Mouse (Mus musculus) stomach, embryonic 14.5 days (tissue): ENCODE measurements around the gene Nt5dc1. TPM values are rescaled to one million over a fixed set of nuclear protein-coding genes. Genes with fewer than 3 reads are reported as not detected.

Experiments
- ATAC-seq: fragments of 200-750 bp; cut with Nextera tagmentation; 2 replicates; pipeline ENCODE4 v1.8.0; 2017; ENCODE audit warnings: low read depth, moderate TSS enrichment; ENCODE audit not compliant: insufficient number of reproducible peaks, insufficient read depth, low FRiP score
- H3K27ac ChIP-seq: fragments of 300-500 bp; sonication (generic); 2 replicates; pipeline ENCODE4 v1.5.1; 2014; ENCODE audit warnings: mild to moderate bottlenecking, low read length, moderate library complexity, mixed read lengths
- H3K27me3 ChIP-seq: fragments of 300-500 bp; sonication (generic); 2 replicates; pipeline ENCODE4 v1.6.1; 2014; ENCODE audit warnings: low read length, control low read depth, mixed read lengths; ENCODE audit not compliant: control insufficient read depth, insufficient read depth
- H3K36me3 ChIP-seq: fragments of 300-500 bp; sonication (generic); 2 replicates; pipeline ENCODE4 v1.6.1; 2014; ENCODE audit warnings: mild to moderate bottlenecking, control low read depth, low read length, moderate library complexity, mixed read lengths; ENCODE audit not compliant: control insufficient read depth, insufficient read depth
- H3K4me1 ChIP-seq: fragments of 300-500 bp; sonication (generic); 2 replicates; pipeline ENCODE4 v1.6.1; 2014; ENCODE audit warnings: low read length, control low read depth, mixed read lengths; ENCODE audit not compliant: control insufficient read depth, insufficient read depth
- H3K4me2 ChIP-seq: fragments of 300-500 bp; sonication (generic); replicated peaks from 2 replicates; pipeline ENCODE4 v1.6.1; 2014; ENCODE audit warnings: low read depth, low read length, control low read depth
- H3K4me3 ChIP-seq: fragments of 300-500 bp; sonication (generic); 2 replicates; pipeline ENCODE4 v1.5.1; 2014; ENCODE audit warnings: low read depth, low read length, control low read depth
- H3K9ac ChIP-seq: fragments of 300-500 bp; sonication (generic); replicated peaks from 2 replicates; pipeline ENCODE4 v1.6.1; 2014; ENCODE audit warnings: low read depth, mild to moderate bottlenecking, control low read depth, low read length, moderate library complexity, mixed read lengths
- H3K9me3 ChIP-seq: fragments of 300-500 bp; sonication (generic); 2 replicates; pipeline ENCODE4 v1.6.1; 2016; ENCODE audit warnings: low read depth, low read length, control low read depth; ENCODE audit not compliant: control insufficient read depth
- WGBS: fragments of 180-500 bp; shearing (Covaris S2); extraction: QIAGEN DNeasy Blood & Tissue Kit; methylation state at CpG from one replicate; pipeline ENCODE4 v1.1.7; 2014; 5-methylcytosine and 5-hydroxymethylcytosine counted together
- polyA plus RNA-seq: library from polyadenylated mRNA; unstranded; fragments of >200 nt; fragmentation: Nextera tagmentation; extraction: Ambion mirVana; gene quantifications from 2 replicates; pipeline ENCODE4 v1.2.1, GENCODE M21; 2014

Gene Nt5dc1
- polyA plus RNA-seq, 1 experiment from 2014 or later, result 11.6 TPM

DNA sequence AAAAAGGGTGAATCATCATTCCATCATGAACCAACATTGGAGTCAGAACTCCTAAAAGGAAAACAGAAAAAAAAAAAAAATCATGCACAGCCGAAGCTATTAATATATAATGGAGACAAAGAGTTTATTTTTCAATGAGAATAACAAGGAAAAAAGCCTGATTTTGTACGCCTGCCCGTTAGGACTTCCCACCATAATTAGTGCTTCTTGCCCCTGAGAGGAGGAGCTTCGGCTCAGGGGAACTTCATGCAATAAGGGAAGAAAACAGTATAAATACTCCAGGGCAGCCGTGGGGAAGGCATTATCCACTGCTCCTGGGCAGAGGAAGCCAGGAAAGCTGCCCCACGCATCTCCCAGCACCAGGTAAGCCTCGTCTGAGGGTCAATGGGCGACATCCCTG is 28.7 kb downstream of the Nt5dc1 start, which contains the start of gene Col10a1:
Gene Col10a1, plus strand, starts transcription at position 301 of the 400 bp plus-strand sequence.
- no peak within 1 kb of the TSS for H3K4me3 ChIP-seq
- 76% methylated on average over 8 of the region's 8 CpGs for WGBS
- H3K36me3 ChIP-seq, result no peaks in the 10 kb centered on the region
- H3K4me1 ChIP-seq, result no peaks in the 10 kb centered on the region
- no peak within 1 kb of the TSS for H3K4me2 ChIP-seq
- no peaks in the 10 kb centered on the region for H3K27me3 ChIP-seq
- H3K9me3 ChIP-seq, result no peaks in the 10 kb centered on the region
- H3K9ac ChIP-seq, result no peak within 1 kb of the TSS
- ATAC-seq, result no peak
- H3K27ac ChIP-seq, result no peak within 1 kb of the TSS

DNA sequence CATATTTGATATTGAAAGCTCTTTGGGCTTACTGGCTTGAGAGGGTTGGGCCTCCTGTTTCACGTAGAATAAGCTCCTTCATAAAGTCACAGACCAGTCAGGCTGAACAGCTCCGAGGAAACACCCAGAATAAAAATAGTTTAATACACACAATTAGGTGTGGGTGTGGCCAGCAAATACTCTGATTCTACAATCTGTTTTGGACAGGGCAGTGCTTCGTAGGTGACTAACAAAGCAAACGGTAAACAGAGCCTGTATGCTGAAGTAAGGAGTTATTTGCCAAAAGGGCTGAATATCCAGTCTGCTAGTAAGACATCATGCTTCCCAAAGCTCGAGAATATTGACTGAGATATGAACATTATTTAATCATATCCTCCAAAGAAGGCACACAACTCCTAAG is 32.7 kb downstream of the Nt5dc1 start:
- no peaks in the 10 kb centered on the region for H3K9me3 ChIP-seq
- H3K36me3 ChIP-seq, result no peaks in the 10 kb centered on the region
- no peaks in the 10 kb centered on the region for H3K4me1 ChIP-seq
- no peak overlapping the region for H3K4me2 ChIP-seq
- H3K27ac ChIP-seq, result no peak overlapping the region
- WGBS, result 69% methylated on average over 5 of the region's 5 CpGs
- H3K9ac ChIP-seq, result no peak overlapping the region
- no peak overlapping the region for H3K4me3 ChIP-seq
- ATAC-seq, result no peak
- no peaks in the 10 kb centered on the region for H3K27me3 ChIP-seq

DNA sequence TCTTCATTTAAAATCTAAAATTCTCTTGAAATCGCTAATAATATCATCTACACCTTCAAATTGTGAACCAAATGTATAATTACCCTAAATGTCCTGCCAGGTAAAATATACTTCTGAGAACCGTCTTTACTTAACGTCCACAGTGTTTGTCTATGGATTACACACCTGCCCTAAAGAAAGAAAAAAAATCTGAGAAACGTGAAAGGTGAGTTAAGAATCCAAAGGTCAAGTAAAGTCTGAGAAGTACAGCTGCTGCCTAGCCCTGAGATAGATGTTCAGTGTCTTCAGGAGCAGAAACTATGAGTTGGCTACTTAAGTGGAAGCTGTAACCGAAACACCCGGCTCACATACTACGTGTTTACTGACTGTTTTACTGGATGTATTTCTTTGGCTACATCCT is 45.0 kb downstream of the Nt5dc1 start:
- H3K36me3 ChIP-seq, result no peaks in the 10 kb centered on the region
- no peak overlapping the region for H3K27ac ChIP-seq
- 0 out of 2 replicates have a peak, but pooled peaks cover 2% of the 10 kb centered on the region for H3K4me1 ChIP-seq
- ATAC-seq, result no peak
- 50% methylated on average over 7 of the region's 7 CpGs for WGBS
- H3K4me2 ChIP-seq, result no peak overlapping the region
- no peak overlapping the region for H3K4me3 ChIP-seq
- no peaks in the 10 kb centered on the region for H3K27me3 ChIP-seq
- H3K9ac ChIP-seq, result no peak overlapping the region
- no peaks in the 10 kb centered on the region for H3K9me3 ChIP-seq

DNA sequence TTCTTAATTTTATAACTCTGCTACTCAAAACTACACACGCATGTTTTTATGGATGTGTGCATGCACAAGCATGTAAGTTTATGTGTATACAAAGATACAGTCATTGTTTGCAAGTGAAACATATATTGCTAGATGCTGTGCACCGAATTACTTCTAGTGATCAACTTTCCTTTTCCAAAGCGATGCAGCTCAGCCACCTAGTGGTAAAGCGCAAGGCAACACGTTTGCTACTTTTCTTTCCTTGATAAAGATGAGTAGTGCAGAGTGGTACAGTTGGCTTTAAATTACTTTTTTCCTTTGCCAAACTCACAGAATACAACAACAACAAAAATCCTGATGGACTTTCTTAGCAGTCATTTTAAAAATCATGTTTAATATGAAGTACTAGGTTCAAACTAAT is 50.2 kb downstream of the Nt5dc1 start:
- ATAC-seq, result no peak
- H3K9me3 ChIP-seq, result no peaks in the 10 kb centered on the region
- WGBS, result 70% methylated on average over 5 of the region's 5 CpGs

DNA sequence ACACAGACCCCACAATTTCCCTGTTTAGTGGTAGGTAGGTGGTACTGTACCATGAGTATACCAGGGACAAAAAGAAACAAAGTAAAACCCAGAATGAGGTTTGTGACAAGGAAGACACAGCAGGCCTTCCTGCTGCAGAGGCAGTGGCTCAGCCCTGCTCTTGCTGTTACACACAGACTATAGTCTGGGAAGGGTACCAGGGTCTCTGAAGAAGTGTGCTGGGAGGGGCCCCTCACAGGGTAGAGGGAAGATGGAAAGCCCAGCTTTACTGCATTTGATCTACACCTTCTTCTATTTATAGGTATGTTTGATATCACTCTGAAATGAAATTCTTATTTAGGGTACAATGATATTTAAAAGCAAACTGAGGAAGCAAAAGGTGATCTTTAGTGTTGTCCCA is 54.6 kb downstream of the Nt5dc1 start:
- no peak for ATAC-seq
- H3K4me1 ChIP-seq, result no peaks in the 10 kb centered on the region
- H3K27ac ChIP-seq, result no peak overlapping the region
- no peak overlapping the region for H3K4me2 ChIP-seq
- H3K4me3 ChIP-seq, result no peak overlapping the region
- no peak overlapping the region for H3K9ac ChIP-seq
- H3K9me3 ChIP-seq, result no peaks in the 10 kb centered on the region
- H3K36me3 ChIP-seq, result no peaks in the 10 kb centered on the region
- no peaks in the 10 kb centered on the region for H3K27me3 ChIP-seq

More for the DNA sequence above, 50.2 kb downstream of the Nt5dc1 start:
- Histone ChIP-seq H3K36me3 (no peaks in the 10 kb centered on the region), H3K4me3 (no peak overlapping the region), H3K27me3 (no peaks in the 10 kb centered on the region), H3K4me1 (0 out of 2 replicates have a peak, but pooled peaks cover 2% of the 10 kb centered on the region), H3K9ac (no peak overlapping the region), H3K4me2 (no peak overlapping the region), H3K27ac (no peak overlapping the region)

DNA sequence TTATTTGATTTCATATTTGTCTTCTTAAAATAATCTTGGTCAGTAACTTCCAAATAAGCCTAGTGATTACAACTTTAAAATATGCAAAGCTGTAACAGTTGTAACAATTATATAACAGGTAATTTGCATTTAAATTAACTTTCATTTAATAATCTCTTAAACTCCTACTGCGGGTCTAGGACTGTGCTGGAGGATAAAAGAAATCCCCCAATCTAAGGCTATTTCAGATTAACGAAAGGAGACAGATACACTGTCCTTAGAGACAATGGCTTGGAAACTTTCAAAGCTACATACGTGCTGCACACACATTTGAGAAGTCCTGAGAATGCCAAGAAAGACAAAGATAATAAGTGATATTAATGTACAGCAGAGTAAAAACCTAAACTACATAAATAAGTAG is 60.1 kb downstream of the Nt5dc1 start:
- no peak for ATAC-seq
- Histone ChIP-seq H3K36me3 (no peaks in the 10 kb centered on the region), H3K4me1 (no peaks in the 10 kb centered on the region), H3K27me3 (no peaks in the 10 kb centered on the region), H3K9me3 (no peaks in the 10 kb centered on the region), H3K9ac (no peak overlapping the region), H3K4me2 (no peak overlapping the region), H3K27ac (no peak overlapping the region), H3K4me3 (no peak overlapping the region)
- WGBS, result 89% methylated on average over 3 of the region's 3 CpGs

DNA sequence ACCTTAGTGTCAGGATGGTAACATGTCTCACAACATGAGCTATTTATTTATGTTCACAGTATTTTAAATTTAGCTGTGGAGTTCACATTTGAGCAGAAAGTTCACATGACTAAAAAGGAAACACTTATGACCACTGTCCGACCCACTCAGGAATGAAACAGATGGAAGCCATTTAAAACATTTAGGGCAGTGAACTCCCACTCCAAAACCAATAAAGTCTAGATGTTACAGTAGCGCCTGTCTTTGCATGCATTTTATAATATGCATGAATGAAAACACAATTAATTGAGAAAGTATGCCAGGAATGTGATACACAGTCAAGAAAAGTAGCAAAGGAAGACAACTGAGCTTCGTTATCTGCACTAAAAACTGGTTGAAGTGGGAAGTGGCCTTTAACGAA is 66.2 kb downstream of the Nt5dc1 start:
- ATAC-seq, result no peak
- Histone ChIP-seq H3K4me1 (no peaks in the 10 kb centered on the region), H3K9ac (no peak overlapping the region), H3K4me3 (no peak overlapping the region), H3K9me3 (no peaks in the 10 kb centered on the region), H3K27me3 (no peaks in the 10 kb centered on the region), H3K36me3 (no peaks in the 10 kb centered on the region), H3K4me2 (no peak overlapping the region), H3K27ac (no peak overlapping the region)
- WGBS, result 74% methylated on average over 4 of the region's 4 CpGs

DNA sequence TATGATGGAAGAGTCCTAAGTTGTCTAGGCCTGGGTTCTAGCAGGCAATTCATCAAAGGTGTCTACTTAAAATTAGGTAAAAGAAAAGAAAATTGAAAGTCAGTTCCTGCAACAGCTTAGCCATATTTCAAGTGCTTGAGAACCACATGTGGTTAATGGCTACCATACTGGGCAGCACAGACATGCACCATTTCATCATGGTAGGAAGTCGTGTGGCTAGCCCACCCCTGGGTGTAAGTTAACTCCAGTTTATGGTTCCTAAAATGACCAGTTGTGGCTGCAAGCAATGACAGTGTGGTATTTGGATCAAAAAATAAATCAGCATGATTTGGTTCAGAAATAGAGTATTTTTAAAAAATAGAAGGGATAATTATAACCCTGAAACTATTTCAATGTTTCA is 76.5 kb downstream of the Nt5dc1 start:
- Histone ChIP-seq H3K4me1 (no peaks in the 10 kb centered on the region), H3K27ac (no peak overlapping the region), H3K9ac (no peak overlapping the region), H3K36me3 (no peaks in the 10 kb centered on the region), H3K9me3 (no peaks in the 10 kb centered on the region), H3K4me2 (no peak overlapping the region), H3K27me3 (no peaks in the 10 kb centered on the region), H3K4me3 (no peak overlapping the region)
- ATAC-seq, result no peak
- 84% methylated on average over 1 of the region's 1 CpGs for WGBS

DNA sequence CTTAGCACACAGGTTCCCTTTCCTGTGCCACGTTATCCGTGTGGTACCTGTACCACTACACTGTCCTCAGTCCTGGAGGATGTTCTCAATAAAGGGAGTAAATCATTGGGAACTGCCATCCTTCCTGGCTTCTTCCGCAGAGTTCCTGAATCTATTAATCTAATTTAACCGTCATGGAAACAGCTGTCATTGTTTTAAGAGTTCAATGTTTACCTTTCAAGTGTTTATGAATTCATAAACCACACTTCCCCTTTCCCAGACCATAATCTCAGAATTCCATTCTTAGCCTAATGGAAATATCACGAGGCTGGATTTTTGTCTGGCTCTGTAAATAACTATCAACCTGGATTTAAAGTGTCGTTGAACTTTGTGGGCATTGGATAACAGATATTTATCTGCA is 77.3 kb downstream of the Nt5dc1 start:
- Histone ChIP-seq H3K4me2 (no peak overlapping the region), H3K27ac (no peak overlapping the region), H3K4me1 (no peaks in the 10 kb centered on the region), H3K36me3 (no peaks in the 10 kb centered on the region), H3K9me3 (no peaks in the 10 kb centered on the region), H3K27me3 (no peaks in the 10 kb centered on the region), H3K4me3 (no peak overlapping the region), H3K9ac (no peak overlapping the region)
- no peak for ATAC-seq
- WGBS, result 37% methylated on average over 6 of the region's 6 CpGs
